Mouse (Mus musculus) neural tube, embryonic 12.5 days (tissue): ENCODE measurements at regions not wholly inside any gene's neighbourhood (a gene's known extent, or its start where the extent isn't known, plus 50 kb on each side); places are given as distances from the start of the nearest gene placed in this dataset.

Source experiments
- ATAC-seq: fragments of 200-750 bp; cut with Nextera tagmentation; 2 replicates; pipeline ENCODE4 v1.8.0; 2017; ENCODE audit warnings: low read depth, mild to moderate bottlenecking, moderate TSS enrichment, moderate library complexity; ENCODE audit not compliant: low FRiP score
- H3K27ac ChIP-seq: fragments of 300-500 bp; sonication (generic); 2 replicates; pipeline ENCODE4 v1.5.1; 2016
- H3K27me3 ChIP-seq: fragments of 300-500 bp; sonication (generic); replicated peaks from 2 replicates; pipeline ENCODE4 v1.6.1; 2016; ENCODE audit warnings: mild to moderate bottlenecking
- H3K36me3 ChIP-seq: fragments of 300-500 bp; sonication (generic); 2 replicates; pipeline ENCODE4 v1.6.1; 2016; ENCODE audit warnings: mild to moderate bottlenecking
- H3K4me1 ChIP-seq: fragments of 300-500 bp; sonication (generic); 2 replicates; pipeline ENCODE4 v1.6.1; 2016
- H3K4me2 ChIP-seq: fragments of 300-500 bp; sonication (generic); replicated peaks from 2 replicates; pipeline ENCODE4 v1.6.1; 2016; ENCODE audit warnings: mild to moderate bottlenecking
- H3K4me3 ChIP-seq: fragments of 300-500 bp; sonication (generic); 2 replicates; pipeline ENCODE4 v1.5.1; 2016
- H3K9ac ChIP-seq: fragments of 300-500 bp; sonication (generic); 2 replicates; pipeline ENCODE4 v1.6.1; 2016; ENCODE audit warnings: mild to moderate bottlenecking
- H3K9me3 ChIP-seq: fragments of 300-500 bp; sonication (generic); 2 replicates; pipeline ENCODE4 v1.6.1; 2016; ENCODE audit warnings: mild to moderate bottlenecking
- WGBS: fragments of 180-500 bp; shearing (Covaris S2); methylation state at CpG from one replicate; pipeline ENCODE4 v1.1.7; 2016; 5-methylcytosine and 5-hydroxymethylcytosine counted together

- WGBS = 96% methylated on average over 9 of the region's 9 CpGs
Measured at GRCm38 (mm10) chr8:8499921-8500320, 161.1 kb downstream of the Efnb2 start.

DNA sequence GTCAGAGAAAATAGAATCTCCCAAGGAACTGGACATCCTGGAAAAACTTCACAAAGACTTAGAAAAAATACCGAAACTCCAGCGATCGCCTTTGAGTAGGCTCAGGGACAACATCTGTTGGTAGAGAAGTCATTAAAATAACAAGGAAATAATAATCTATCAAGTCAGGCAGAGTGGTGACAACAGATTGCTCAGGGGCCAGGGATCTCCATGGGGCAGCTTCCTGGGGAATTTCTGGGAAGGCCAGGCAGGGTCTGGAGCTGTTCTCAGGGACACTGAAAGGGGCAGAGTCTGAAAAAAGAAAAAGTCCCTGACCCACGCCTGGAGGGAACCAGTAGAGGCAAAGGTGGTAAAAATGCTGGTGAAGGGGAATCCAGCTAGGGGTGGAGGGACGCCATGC is 162.3 kb downstream of the Efnb2 start:
- Histone ChIP-seq H3K9ac (no peak overlapping the region), H3K27me3 (peaks cover 5% of the 10 kb centered on the region; the same call in 1 of the 2 replicates), H3K9me3 (no peaks in the 10 kb centered on the region), H3K4me3 (no peak overlapping the region), H3K27ac (no peak overlapping the region), H3K36me3 (no peaks in the 10 kb centered on the region), H3K4me2 (no peak overlapping the region), H3K4me1 (peaks cover 26% of the 10 kb centered on the region)
- WGBS = 25% methylated on average over 5 of the region's 5 CpGs
- no peak for ATAC-seq

More at GRCm38 (mm10) chr8:8499921-8500320, 161.1 kb downstream of the Efnb2 start:
- Histone ChIP-seq H3K4me2 (no peak overlapping the region), H3K4me1 (peaks cover 26% of the 10 kb centered on the region), H3K4me3 (no peak overlapping the region), H3K27ac (no peak overlapping the region), H3K27me3 (peaks cover 5% of the 10 kb centered on the region; the same call in 1 of the 2 replicates), H3K9me3 (no peaks in the 10 kb centered on the region), H3K36me3 (no peaks in the 10 kb centered on the region), H3K9ac (no peak overlapping the region)
- ATAC-seq = no peak

DNA sequence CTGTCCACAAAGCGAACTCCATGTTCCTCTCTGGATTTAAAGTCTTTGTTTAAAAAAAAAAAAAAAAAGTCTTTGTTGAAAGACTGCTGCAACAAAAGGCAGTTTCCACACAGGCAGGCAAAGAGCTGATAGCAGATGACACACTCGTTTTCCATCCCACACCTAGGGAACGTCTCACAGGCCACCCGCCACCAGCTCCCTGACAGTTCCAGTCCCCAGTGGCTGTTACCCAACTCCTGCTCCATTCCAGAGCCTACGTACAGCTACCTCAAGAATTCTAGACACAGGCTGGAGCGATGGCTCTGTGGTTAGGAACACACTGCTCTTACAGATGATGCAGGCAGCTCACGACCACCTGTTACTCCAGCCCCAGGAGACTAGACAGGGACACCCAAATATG is 165.6 kb downstream of the Efnb2 start:
- Histone ChIP-seq H3K4me1 (peaks cover 18% of the 10 kb centered on the region), H3K27me3 (peaks cover 5% of the 10 kb centered on the region; the same call in 1 of the 2 replicates), H3K36me3 (no peaks in the 10 kb centered on the region), H3K4me3 (no peak overlapping the region), H3K9me3 (no peaks in the 10 kb centered on the region), H3K4me2 (no peak overlapping the region), H3K27ac (no peak overlapping the region), H3K9ac (no peak overlapping the region)
- no peak for ATAC-seq
- 73% methylated on average over 7 of the region's 7 CpGs for WGBS

DNA sequence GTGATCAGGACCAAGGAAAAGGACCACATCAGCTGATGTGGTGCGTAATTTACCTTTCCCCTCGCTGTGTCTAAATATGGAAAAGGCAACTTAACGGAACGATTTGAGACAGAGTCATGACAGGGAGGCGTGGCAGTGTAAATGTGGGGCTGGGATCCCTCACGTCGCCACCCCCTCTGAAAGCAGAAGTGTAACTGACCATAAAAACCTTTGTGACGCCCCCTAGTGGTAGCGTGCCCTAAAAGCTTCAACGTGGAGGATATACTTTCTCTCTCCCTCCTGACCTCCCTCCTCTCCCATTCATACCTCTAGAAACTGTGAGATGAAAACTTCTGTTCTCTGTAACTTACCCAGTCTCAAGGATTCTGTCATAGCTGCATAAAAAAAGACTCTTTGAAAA is 166.8 kb downstream of the Efnb2 start:
- H3K4me1 ChIP-seq = peaks cover 27% of the 10 kb centered on the region
- no peak overlapping the region for H3K9ac ChIP-seq
- H3K4me2 ChIP-seq = no peak overlapping the region
- H3K36me3 ChIP-seq = no peaks in the 10 kb centered on the region
- no peak overlapping the region for H3K27ac ChIP-seq
- peaks cover 5% of the 10 kb centered on the region; the same call in 1 of the 2 replicates for H3K27me3 ChIP-seq
- H3K4me3 ChIP-seq = no peak overlapping the region
- no peak for ATAC-seq
- no peaks in the 10 kb centered on the region for H3K9me3 ChIP-seq
- 91% methylated on average over 10 of the region's 10 CpGs for WGBS

DNA sequence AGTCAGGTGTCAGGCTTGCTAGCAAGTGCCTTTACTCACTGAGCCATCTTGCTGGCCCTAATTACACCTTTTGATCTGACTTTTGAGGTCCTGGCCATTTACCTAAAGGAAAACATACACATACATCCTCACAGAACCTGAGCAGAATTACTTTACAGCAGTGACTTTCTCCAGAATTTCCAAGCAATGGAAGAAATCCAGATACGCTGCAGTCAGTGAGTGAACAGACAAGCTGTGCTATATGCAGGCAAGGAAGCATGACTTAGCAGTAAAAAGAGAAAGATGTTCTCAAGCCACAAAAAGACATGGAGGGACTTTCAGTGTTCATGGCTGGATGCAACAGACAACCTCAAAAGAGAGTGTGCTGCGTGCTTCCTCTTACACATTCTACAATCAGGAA is 169.1 kb downstream of the Efnb2 start:
- Histone ChIP-seq H3K4me3 (no peak overlapping the region), H3K36me3 (no peaks in the 10 kb centered on the region), H3K27ac (no peak overlapping the region), H3K9ac (no peak overlapping the region), H3K4me1 (peaks cover 29% of the 10 kb centered on the region), H3K27me3 (peaks cover 5% of the 10 kb centered on the region; the same call in 1 of the 2 replicates), H3K4me2 (no peak overlapping the region), H3K9me3 (no peaks in the 10 kb centered on the region)
- no peak for ATAC-seq
- WGBS = 94% methylated on average over 2 of the region's 2 CpGs

GRCm38 (mm10) chr8:8489784-8490183 is 171.3 kb downstream of the Efnb2 start:
- Histone ChIP-seq H3K4me2 (peak overlapping the region; percentile 52), H3K27me3 (no peaks in the 10 kb centered on the region), H3K9me3 (no peaks in the 10 kb centered on the region), H3K4me1 (peaks cover 29% of the 10 kb centered on the region), H3K27ac (peak overlapping the region; percentile 16; the same call in 1 of the 2 replicates), H3K36me3 (no peaks in the 10 kb centered on the region), H3K4me3 (no peak overlapping the region), H3K9ac (no peak overlapping the region)
- 5% methylated on average over 9 of the region's 9 CpGs for WGBS
- peak; percentile 10; the same call in 1 of the 2 replicates for ATAC-seq

- H3K4me3 ChIP-seq = no peak overlapping the region
- H3K9me3 ChIP-seq = no peaks in the 10 kb centered on the region
- H3K27me3 ChIP-seq = no peaks in the 10 kb centered on the region
- peak overlapping the region; percentile 52 for H3K4me2 ChIP-seq
- no peaks in the 10 kb centered on the region for H3K36me3 ChIP-seq
- H3K9ac ChIP-seq = 0 out of 2 replicates have a peak overlapping the region, but pooled peaks have one; percentile 14
- no peak overlapping the region for H3K27ac ChIP-seq
- ATAC-seq = peak; percentile 62
- peaks cover 33% of the 10 kb centered on the region for H3K4me1 ChIP-seq
- 6% methylated on average over 26 of the region's 26 CpGs for WGBS
Measured at GRCm38 (mm10) chr8:8488695-8489571, 172.1 kb downstream of the Efnb2 start.

GRCm38 (mm10) chr8:8488191-8488694 is 172.8 kb downstream of the Efnb2 start:
- 29% methylated on average over 9 of the region's 9 CpGs for WGBS
- 0 out of 2 replicates have a peak overlapping the region, but pooled peaks have one; percentile 14 for H3K9ac ChIP-seq
- no peaks in the 10 kb centered on the region for H3K36me3 ChIP-seq
- H3K9me3 ChIP-seq = no peaks in the 10 kb centered on the region
- no peaks in the 10 kb centered on the region for H3K27me3 ChIP-seq
- ATAC-seq = peak; percentile 41
- H3K4me2 ChIP-seq = peak overlapping the region; percentile 52
- no peak overlapping the region for H3K27ac ChIP-seq
- no peak overlapping the region for H3K4me3 ChIP-seq
- peaks cover 39% of the 10 kb centered on the region for H3K4me1 ChIP-seq

- Histone ChIP-seq H3K9ac (no peak overlapping the region), H3K9me3 (no peaks in the 10 kb centered on the region), H3K27ac (no peak overlapping the region), H3K36me3 (no peaks in the 10 kb centered on the region), H3K4me2 (no peak overlapping the region), H3K27me3 (no peaks in the 10 kb centered on the region), H3K4me3 (no peak overlapping the region), H3K4me1 (peaks cover 39% of the 10 kb centered on the region)
- no peak for ATAC-seq
- WGBS = 7% methylated on average over 5 of the region's 5 CpGs
Measured at GRCm38 (mm10) chr8:8487706-8488105, 173.3 kb downstream of the Efnb2 start.

DNA sequence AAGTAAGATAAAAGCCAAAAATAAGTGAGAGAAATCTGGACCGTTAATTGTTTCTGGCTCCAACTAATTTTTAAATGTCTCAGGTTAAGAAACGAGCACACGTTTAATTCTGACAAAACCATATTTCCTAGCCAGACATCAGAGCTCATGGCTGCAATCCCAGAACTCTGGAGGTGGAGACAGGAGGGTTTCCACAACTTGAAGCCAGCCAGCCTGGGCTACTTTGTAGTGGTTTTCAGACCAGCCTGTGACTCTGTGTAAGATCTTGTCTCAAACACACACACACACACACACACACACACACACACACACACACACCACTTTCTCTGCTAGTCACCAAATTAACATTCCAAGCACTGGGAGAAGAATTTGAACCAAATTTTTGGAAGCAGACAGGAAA is 174.2 kb downstream of the Efnb2 start:
- H3K4me2 ChIP-seq = no peak overlapping the region
- H3K4me3 ChIP-seq = no peak overlapping the region
- no peak overlapping the region for H3K9ac ChIP-seq
- peaks cover 39% of the 10 kb centered on the region for H3K4me1 ChIP-seq
- no peaks in the 10 kb centered on the region for H3K27me3 ChIP-seq
- ATAC-seq = no peak
- H3K9me3 ChIP-seq = no peaks in the 10 kb centered on the region
- H3K27ac ChIP-seq = no peak overlapping the region
- WGBS = 72% methylated on average over 3 of the region's 3 CpGs
- no peaks in the 10 kb centered on the region for H3K36me3 ChIP-seq

DNA sequence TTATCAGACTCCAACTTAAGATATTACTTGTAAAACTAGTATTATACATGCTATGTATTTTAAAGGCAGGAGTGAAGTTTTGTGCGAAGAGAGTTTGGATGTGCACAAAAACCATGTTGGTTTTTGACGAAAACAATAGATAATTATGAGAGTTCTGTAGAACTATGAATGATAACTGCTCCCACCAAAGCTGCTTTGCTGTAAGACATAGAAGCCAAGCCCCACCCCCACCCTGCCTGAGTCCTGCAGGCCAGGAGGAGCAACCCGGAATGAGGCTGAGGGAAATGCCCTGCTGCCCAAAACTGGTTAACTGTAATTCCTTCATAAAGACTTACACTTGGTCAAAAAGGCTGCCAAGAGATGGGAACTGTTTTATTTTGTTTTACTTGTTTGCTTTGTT is 175.8 kb downstream of the Efnb2 start:
- Histone ChIP-seq H3K27ac (no peak overlapping the region), H3K27me3 (no peaks in the 10 kb centered on the region), H3K9me3 (no peaks in the 10 kb centered on the region), H3K36me3 (no peaks in the 10 kb centered on the region), H3K4me2 (no peak overlapping the region), H3K4me3 (no peak overlapping the region), H3K9ac (no peak overlapping the region), H3K4me1 (peaks cover 35% of the 10 kb centered on the region)
- 46% methylated on average over 3 of the region's 3 CpGs for WGBS
- ATAC-seq = no peak

GRCm38 (mm10) chr8:8484546-8484945 is 176.5 kb downstream of the Efnb2 start:
- Histone ChIP-seq H3K4me1 (peaks cover 30% of the 10 kb centered on the region), H3K36me3 (no peaks in the 10 kb centered on the region), H3K4me3 (no peak overlapping the region), H3K27me3 (no peaks in the 10 kb centered on the region), H3K9ac (no peak overlapping the region), H3K27ac (no peak overlapping the region), H3K9me3 (no peaks in the 10 kb centered on the region), H3K4me2 (peak overlapping the region; percentile 31)
- WGBS = 10% methylated on average over 8 of the region's 8 CpGs
- ATAC-seq = peak; percentile 57
